Mouse (Mus musculus) adrenal gland, adult 18-20 months (tissue): ENCODE data around the gene Ssh2. TPM values are rescaled to one million over a fixed set of nuclear protein-coding genes. Genes with fewer than 3 reads are reported as not detected.
"Not testable (repeated sequence)": the region's sequence is repeated elsewhere in the genome, so short reads cannot be mapped to it uniquely, and the experiment has no call there.

Experiments
- DNase-seq, 2 experiments: peaks; one replicate each; pipeline ENCODE4 v3.0.0; 2021 to 2022; ENCODE audit warnings: low spot score in 2 of 2
- total RNA-seq, 2 experiments: library from RNA; stranded (reverse); gene quantifications; 1 replicate in 1 of 2; 2 replicates in 1 of 2; pipeline ENCODE4 v1.2.3; 2021

Ssh2 gene
- total RNA-seq, 2 experiments from 2014 or later, result 19.5 to 22.3 TPM

DNA sequence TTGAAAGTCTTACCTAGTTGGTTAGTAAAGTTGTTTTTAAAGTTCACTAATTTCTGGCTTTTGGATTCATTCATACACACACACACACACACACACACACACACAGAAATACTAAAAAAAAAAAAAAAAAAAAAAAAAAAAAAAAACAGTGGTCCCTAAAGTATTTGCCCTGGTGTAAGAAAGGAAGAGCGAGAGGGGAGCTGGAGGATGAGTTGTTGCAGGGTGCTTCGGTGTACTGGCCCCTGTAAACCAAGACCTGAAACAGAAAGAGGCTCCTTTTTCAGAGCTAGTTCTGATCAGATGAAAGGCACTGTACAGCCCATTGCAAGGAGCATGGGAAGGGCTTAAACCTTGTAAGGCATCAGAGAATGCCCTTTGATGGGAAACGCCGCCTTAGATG is 131.2 kb downstream of the Ssh2 start:
- no peak for DNase-seq

DNA sequence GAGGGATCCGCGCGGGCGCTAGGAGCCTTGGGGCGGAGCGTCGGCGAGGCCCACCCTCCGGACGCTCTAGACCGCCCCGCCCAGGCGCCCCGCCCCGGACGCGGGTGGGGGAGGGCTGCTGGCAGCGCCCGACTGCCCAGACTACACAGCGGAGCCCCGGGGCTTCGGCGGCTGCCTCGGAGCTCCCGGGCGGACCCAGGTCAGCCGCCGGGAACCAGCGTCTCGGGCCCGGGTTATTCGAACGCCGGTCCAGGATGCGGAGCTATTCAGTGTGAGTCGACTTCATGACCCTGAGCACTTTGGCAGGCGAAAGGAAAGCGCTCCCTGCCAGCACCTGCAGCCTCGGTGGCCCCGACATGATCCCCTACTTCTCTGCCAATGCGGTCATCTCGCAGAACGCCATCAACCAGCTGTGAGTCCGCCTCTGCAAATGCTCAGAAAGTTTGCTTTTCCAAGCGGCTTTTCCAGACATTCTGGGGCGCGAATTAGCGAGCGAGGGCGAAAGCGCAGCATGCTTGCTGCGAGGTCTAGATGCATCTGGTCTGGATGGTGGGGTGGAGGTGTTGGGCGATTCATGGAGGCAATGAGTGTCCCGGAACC is 132.2 kb downstream of the Ssh2 start:
- DNase-seq, result peak; percentile 96 to 98

DNA sequence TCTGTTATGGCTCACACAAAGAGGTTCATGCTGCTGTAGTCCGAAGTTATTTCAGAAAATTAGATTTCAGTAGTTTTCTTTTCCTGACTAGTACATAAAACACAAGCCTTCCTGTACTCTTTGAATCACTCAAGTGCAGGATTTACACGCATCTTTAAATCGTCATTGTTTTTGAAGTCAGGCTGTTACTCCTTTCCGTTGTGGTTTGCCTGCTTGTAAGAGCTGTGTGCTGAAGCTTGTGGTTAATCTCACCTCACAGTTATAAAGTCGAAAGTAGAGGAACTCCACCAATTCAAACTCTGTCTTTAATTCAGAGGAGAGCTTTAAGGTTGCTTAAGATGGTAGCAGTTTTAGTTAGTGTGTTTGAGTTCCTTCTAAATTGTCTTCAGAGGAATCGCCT is 132.9 kb downstream of the Ssh2 start:
- no peak for DNase-seq

DNA sequence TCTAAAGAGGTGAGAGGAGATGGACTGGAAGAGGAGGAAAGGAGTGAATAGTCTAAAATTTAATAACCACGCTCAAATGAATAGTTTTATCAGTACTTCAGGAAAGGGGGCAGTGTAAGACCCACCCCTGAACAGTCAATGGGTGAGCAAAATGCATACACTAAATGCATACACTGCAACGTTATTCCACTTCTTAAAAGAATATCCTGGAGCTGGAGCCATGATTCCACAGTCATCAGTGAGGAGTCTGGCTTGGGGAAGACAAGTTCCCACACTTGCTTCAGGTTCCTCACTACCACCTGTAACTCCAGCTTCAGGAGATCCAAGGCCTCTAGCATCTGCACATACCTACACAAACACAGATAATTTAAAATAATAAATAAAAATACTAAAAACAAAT is 133.6 kb downstream of the Ssh2 start:
- no peak for DNase-seq

DNA sequence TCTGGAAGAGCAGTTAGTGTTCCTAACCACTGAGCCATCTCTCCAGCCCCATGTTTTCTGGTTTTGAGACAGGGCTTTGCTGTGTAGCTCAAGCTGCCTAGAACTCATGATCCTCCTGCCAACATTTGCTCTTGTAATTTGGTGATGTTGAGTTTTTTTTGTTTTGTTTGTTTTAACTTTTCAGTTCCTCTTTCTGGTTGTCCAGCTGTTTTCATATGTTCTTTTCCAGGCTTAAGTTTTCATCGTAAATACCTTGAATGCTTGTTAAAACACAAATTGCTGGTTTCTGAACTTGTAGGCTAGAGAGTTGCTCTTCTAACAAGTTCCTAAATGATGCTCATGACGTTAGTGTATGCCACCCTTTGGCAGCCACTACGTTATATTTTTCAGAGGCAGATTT is 139.0 kb downstream of the Ssh2 start:
- no peak for DNase-seq

DNA sequence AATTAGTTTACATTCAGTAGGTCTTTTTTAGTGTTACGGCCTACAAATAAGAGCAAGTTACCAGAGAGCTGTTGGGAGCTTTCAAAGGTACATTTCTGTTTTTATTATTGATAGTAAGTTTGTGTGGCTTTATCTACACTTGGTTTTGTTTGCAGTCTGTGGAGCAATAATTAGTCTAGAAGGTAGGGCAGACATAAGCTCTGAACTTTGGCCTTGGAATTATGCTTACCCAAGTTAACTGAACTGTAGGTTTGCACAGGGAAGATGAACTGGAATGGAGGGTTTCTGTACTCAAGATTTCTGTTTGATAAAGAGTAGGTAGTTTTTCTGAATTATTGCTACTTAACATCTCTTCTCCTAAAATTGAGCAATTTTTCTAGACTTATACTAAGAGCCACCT is 141.8 kb downstream of the Ssh2 start:
- DNase-seq, result no peak

DNA sequence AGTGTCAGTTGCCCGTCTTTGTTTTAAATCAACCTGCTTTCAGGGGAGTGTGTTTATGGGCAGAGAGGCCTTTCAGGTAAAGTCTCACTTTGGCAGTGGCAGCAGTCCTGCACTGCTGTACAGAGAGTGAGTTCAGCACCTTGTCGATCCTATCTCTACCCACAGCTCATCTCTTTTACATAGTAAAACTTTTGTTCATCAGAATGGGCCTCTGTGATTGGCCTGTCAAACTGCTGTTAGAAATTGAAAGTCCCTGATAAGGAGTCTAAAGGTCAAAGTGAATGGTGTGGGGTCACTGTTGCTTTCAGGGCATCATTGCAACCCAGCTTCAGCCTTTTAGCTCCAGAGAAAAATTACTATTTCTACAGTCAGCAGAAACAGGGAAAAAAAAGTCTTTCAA is 147.4 kb downstream of the Ssh2 start:
- no peak for DNase-seq

DNA sequence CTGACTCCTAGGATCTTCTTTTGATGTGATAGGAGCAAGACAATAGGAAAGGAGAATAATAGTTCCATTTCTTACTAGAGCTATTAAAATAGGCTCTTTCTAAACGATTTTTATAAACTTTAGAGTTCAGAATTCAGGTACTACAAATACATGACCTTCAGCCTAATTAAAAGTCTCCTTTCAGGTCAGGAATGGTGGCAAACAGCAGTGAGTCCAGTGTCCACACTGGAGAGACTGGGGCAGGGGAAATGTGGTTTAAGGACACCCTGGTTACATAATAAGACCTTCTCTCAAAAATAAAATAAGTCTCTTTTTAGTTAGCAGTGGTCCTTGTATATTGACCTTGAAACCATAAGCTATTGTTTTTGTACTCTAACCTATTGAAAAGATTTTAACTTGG is 148.3 kb downstream of the Ssh2 start:
- no peak for DNase-seq

DNA sequence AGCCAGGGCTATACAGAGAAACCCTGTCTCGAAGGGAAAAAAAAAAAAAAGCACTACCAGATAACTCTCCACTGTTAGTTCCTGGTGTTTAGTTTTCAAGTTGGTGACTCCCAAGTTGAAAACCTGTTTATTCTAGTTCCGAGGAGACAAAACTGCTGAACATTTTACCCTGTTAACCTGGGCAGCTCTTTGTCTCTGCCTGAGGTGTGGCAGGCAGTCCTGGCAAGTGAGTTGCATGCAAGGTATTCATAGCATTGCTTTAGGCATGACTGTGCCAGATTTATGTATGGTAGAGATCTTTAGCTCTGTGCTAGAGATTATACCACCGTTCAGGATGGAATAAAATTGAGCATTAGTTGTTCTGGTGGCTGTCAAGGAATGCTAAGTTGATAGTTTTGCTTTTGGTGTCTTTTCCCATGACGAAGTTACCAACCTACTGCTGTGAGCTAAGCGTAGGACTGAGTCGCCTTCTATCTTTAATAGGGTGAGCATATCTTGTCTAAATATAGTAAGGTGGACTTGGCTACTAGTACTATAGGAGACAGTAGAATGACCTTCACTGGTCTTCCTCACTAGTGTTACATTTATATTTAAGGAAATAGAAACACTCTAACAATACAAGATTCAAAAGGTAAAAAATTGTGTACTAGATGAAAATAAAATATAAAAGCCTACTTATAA is 149.8 kb downstream of the Ssh2 start:
- DNase-seq, result no peak

DNA sequence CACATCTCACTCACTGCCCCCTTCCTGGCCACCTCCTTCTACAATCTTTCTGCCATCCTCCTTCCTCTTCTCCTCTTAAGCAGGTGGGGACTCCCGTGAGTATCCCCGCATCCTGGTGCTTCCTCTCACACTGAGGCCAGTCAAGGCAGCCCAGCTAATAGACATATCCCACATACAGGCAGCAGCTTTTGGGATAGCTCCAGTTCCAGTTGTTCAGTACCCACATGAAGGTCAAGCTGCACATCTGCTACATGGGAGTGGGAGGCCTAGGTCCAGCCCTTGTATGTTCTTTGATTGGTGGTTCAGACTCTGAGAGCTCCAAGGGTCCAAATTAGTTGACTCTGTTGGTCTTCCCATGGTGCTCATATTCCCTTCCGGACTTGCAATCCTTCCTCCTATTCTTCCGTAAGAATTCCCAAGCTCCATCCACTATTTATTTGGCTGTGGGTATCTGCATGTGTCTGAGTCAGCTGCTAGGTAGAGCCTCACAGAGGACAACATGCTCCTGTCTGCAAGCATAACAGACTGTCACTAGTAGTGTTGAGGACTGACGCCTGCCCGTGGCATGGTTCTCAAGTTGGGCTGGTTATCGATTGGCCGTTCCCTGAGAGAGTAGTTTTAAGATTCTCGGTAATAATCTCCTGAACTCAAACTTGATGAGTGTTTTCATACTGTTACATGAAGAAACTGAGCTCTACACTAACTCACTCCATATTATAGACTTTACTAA is 151.6 kb downstream of the Ssh2 start:
- DNase-seq, result no peak

DNA sequence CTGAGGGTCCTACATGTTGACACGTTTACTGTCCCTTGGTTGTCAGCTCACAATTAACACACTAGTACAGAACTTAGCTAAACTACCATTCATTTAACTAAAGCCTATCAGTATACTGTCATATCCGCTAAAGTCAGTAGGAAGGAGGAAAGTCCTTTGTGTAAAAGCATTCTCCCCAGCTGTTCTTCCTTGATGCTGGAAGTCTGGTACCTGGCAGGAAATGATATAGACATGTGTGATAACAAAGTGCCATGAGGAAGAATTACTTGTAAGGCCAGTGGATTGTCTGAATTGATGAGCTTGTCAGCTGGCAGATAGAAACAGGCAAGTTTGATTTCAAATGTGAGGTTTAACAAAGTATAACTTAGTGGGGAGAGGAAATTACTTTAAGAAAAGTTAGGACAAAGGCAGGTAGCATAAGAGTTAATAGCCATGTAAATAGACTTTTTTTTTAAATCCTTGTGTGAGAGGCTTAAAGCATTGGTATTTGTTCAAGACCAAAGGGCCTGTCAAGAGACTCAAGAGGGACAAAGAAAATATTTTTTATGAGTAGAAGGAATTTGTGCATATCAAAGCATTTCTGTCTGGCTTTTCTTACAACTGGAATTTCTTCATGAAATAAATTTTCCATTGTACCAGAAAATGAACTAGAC is 153.2 kb downstream of the Ssh2 start:
- no peak for DNase-seq

DNA sequence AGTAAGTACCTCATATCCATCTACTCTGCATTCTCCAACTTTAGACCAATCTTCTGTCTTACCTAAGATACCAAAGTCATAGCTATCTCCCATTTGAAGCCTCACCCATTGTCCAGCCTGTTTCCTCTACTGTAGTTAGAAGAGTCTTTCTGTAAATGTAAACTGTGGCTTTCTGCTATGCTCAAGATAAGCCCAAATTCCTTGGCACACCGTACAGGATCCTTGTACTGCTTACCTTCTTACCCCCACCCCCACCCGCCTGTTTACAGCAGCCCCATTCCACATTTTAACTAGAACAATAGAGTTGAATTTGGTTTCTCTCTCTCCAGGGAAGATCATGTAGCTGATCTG is 153.7 kb downstream of the Ssh2 start:
- DNase-seq, result no peak

DNA sequence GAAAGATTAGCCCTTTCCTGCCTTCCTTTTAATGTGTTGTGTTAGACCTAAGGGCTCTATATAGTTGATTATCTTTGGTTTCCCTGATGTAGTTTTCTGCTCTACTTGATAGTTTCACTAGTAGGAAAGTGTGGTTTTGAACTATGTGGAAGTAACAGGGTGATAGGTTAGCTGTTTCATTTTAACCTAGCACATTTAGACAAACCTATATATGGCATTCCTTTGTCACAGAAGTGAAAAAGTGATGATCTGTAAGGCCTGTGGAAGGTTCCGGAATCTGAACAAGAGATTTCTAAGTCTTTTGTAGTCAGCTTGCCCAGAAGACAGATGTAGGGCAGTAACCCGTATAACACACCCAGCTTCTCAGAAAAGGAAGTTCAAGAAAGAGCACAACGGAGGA is 155.0 kb downstream of the Ssh2 start:
- DNase-seq, result no peak

DNA sequence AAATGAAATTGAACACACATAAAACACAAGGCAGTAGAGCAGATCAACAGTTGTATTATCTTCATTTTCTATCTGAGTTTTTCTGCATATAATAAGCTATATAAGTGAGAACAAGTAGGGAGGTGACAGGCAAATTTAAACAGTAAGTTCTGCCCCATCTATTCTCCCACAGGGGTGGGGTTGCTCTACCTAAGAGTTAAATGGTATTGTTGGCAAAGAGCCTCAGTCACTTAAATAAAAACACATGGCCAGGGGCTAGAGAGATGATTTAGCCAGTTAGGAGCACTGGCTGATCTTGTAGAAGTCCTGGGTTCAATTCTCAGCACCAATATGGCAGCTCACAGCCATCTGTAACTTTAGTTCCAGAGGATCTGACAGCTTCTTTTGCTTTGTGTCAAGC is 155.6 kb downstream of the Ssh2 start:
- DNase-seq, result no peak

DNA sequence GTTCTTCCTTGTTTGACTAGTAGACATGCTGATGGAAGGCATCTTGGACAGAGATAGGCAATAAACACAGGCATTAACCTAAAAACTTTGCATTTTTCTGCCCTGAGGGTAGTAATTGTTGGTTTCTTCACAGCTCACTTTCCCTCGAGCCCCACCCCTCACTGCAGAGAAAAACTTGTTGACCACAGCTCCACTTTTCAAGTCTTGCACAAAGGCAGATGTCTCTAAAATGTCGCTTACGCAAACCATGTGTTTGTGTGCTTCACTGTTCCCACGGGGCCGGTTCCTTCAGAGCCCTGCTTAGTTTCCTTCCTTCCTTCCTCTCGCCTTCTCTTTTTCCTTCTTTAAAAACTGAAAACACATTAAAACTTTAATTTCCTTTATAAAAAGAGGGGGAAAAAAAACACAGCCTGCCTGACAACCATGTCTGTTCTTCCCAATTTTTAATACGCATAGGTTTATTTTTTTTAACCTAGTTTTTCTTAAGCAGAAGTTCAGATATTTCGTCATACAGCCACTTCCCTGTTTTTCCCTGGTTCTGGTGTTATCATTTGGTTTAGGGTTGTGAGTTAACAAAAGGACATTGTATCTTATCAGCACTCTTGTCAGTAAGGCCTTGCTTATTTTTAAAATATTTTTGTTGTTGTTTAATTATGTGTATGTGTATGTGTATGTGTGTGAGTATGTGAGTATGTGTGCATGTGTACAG is 156.3 kb downstream of the Ssh2 start:
- no peak for DNase-seq

DNA sequence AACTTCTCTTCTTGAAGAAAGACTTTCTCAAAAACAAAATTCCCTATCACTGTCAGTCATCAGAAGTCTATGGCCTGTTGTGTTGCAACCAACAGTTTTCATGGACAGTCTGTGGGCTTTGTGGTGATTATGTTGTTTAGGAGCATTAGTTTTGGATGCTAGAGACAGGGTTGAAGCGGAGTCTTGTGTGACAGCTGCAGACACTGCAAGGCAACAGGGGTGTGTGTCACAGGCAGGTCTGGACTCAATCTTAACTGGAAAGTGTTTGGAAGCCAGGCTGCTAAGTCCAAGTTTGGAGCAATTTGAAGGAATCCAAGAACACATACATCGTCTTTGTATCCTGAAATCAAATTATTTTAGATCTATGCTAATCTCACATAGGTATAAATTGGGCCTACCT is 162.5 kb downstream of the Ssh2 start:
- DNase-seq, result no peak

DNA sequence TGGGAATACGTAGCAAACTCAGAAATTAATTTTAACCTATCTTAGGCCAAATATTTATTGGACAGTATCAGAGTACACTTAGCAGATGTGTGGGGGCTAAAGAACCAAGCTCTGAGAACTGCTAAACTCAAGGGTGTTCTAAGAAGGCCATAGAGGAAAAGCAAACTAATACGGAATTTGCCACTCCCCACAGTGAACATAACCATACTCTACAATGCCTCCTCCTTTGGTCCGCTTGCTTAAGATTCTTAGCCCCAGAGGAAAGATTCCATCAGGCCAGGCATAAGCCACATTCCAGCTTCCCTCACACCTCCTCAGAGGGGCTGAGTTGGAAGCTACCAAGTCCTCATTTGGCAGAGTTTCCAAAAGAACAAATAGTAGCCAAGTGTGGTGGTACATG is 165.1 kb downstream of the Ssh2 start:
- no peak for DNase-seq

DNA sequence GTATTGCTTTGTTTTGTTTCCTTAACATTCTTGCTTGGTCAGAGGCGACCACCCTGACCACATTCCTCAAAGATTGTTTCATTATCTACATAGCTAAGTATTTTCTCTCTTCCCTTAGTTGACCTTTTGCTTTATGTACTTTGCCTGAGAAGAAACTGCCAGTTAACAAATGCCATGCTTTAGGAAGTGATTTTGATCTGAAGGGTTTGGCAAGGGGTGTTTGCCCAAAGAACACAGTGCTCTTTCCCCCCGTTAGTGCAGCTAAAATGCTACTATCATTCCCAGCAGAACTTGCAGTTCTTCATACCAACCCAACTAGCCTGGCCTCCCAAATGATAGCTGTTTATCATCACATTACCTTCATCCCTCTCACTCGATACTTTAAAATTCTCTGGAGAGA is 168.1 kb downstream of the Ssh2 start:
- DNase-seq, result no peak

DNA sequence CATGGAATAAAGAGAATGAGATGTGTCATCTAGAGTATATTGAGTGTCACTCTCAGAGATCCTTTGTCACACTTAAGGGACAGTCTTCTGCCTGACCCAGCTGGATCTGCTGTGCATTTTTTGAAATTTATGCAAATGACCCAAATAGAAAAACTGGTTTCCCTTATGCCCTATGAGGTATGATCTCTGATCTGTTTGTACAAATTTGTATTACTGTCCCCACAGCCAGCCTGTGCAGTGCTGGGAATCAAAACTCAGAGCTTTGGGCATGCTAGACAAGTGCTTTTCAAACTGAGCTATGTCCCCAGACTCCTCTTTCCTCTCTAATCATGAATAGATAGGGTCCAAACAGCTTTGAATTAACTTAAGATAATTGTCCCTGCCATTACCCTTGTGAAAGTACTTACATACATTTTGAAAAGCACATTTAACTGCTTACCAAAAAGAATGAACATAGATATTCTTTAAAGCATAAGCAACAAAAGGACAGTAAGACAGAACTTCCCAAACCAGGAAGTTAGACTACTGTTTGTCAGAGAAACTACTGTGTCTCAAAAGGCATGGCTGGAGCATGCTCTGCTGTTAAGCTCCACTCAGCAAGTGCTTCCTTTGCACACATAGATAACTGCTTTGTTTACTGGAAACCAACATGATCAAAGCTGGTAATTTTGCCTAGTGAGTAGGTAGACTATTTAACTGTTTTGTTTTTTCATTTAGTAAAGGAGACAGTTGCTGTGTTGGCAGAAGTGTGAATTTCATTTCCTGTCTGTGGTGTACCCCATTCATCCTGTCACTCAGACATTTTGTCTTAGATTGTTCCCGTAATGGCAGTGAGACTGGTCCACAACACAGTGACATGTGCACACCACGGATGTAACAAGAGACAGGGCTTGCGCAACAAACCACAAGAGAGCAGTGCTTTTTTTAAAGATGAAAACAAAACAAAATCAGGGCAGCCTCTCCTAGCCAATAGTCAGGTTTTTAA is 169.9 kb downstream of the Ssh2 start:
- peak; percentile 5 to 37 for DNase-seq

DNA sequence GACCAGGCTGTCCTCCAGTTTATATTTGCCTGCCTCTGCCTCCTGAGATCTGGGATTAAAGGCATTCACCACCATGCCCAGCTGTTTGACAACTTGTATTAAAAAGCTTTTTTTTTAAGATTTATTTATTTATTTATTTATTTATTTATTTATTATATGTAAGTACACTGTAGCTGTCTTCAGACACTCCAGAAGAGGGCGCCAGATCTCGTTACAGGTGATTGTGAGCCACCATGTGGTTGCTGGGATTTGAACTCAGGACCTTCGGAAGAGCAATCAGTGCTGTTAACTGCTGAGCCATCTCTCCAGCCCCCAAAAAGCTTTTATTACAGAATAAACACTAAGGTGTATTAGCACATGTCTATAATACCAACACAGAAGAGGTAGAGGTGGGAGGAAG is 172.1 kb downstream of the Ssh2 start:
- not testable (repeated sequence) for DNase-seq
